Mouse (Mus musculus): Measurements from ENCODE around the gene Slc39a5. TPM values are rescaled to one million over a fixed set of nuclear protein-coding genes. Genes with fewer than 3 reads are reported as not detected.

The Slc39a5 gene
- 22.7 and 23.0 TPM in 2 replicates for polyA plus RNA-seq (2016; fragmentation: Nextera tagmentation; extraction: Ambion mirVana)

GRCm38 (mm10) chr10:128401056-128401455 is at the start of gene Slc39a5:
TSS of gene Slc39a5 (minus strand) at chr10:128401229.
- H3K4me3 ChIP-seq, result peak within 1 kb of the TSS; percentile 33
- H3K27me3 ChIP-seq (replicated peaks), result no peaks in the 10 kb centered on the region
- H3K27ac ChIP-seq, result no peak within 1 kb of the TSS
- 56% methylated on average over 2 of the region's 2 CpGs for WGBS (ENCODE audit: insufficient replicate concordance)
- peak within 1 kb of the TSS; percentile 12; the same call in 1 of the 2 replicates for H3K9ac ChIP-seq
- no peaks in the 10 kb centered on the region for H3K9me3 ChIP-seq (replicated peaks)
- peak within 1 kb of the TSS; percentile 38 for H3K4me2 ChIP-seq
- no peak for ATAC-seq
- H3K4me1 ChIP-seq, result peaks cover 35% of the 10 kb centered on the region
- H3K36me3 ChIP-seq, result peaks cover 21% of the 10 kb centered on the region

DNA sequence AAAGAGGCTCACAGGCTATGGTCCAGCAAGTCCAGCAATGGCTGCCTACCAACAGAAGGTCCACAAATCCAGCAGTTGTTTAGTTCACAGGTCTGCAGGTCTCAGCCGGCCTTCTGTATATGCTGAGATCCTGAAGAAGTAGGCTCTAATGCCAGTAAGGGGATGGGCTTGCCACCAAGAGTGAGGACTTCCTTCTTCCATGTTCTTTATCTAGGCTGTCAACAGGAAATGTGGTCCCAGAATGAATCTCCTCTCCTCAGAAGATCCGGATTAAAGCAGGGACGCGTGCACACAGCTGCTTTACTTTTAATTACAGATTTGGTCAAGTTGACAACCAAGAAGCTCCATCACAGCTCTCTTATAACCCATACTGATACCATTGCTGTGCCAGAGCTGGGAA is 44.4 kb upstream of the Slc39a5 start:
- Histone ChIP-seq H3K9ac (no peak overlapping the region), H3K36me3 (peaks cover 13% of the 10 kb centered on the region), H3K4me1 (no peaks in the 10 kb centered on the region), H3K27ac (no peak overlapping the region), H3K9me3 (replicated peaks) (no peaks in the 10 kb centered on the region), H3K4me3 (no peak overlapping the region), H3K27me3 (replicated peaks) (no peaks in the 10 kb centered on the region), H3K4me2 (no peak overlapping the region)
- ATAC-seq, result no peak
- 21% methylated on average over 4 of the region's 4 CpGs for WGBS (ENCODE audit: insufficient replicate concordance)

GRCm38 (mm10) chr10:128444354-128444753 is 43.3 kb upstream of the Slc39a5 start:
- H3K27me3 ChIP-seq (replicated peaks), result no peaks in the 10 kb centered on the region
- no peak overlapping the region for H3K4me3 ChIP-seq
- H3K9ac ChIP-seq, result no peak overlapping the region
- no peak overlapping the region for H3K27ac ChIP-seq
- no peaks in the 10 kb centered on the region for H3K4me1 ChIP-seq
- no peaks in the 10 kb centered on the region for H3K9me3 ChIP-seq (replicated peaks)
- H3K4me2 ChIP-seq, result no peak overlapping the region
- 69% methylated on average over 6 of the region's 6 CpGs for WGBS (ENCODE audit: insufficient replicate concordance)
- peaks cover 24% of the 10 kb centered on the region for H3K36me3 ChIP-seq
- ATAC-seq, result no peak

GRCm38 (mm10) chr10:128442718-128443117 is 41.7 kb upstream of the Slc39a5 start:
- H3K9me3 ChIP-seq (replicated peaks), result no peaks in the 10 kb centered on the region
- no peak overlapping the region for H3K4me2 ChIP-seq
- H3K27me3 ChIP-seq (replicated peaks), result no peaks in the 10 kb centered on the region
- 67% methylated on average over 1 of the region's 1 CpGs for WGBS (ENCODE audit: insufficient replicate concordance)
- no peak overlapping the region for H3K4me3 ChIP-seq
- no peak for ATAC-seq
- peaks cover 38% of the 10 kb centered on the region for H3K36me3 ChIP-seq
- H3K27ac ChIP-seq, result no peak overlapping the region
- no peaks in the 10 kb centered on the region for H3K4me1 ChIP-seq
- H3K9ac ChIP-seq, result no peak overlapping the region

GRCm38 (mm10) chr10:128441324-128442119 is 40.5 kb upstream of the Slc39a5 start:
- no peak overlapping the region for H3K27ac ChIP-seq
- peaks cover 50% of the 10 kb centered on the region for H3K36me3 ChIP-seq
- H3K9me3 ChIP-seq (replicated peaks), result no peaks in the 10 kb centered on the region
- H3K4me3 ChIP-seq, result no peak overlapping the region
- H3K4me2 ChIP-seq, result no peak overlapping the region
- WGBS (ENCODE audit: insufficient replicate concordance), result 84% methylated on average over 10 of the region's 10 CpGs
- H3K4me1 ChIP-seq, result no peaks in the 10 kb centered on the region
- no peak for ATAC-seq
- H3K27me3 ChIP-seq (replicated peaks), result no peaks in the 10 kb centered on the region
- no peak overlapping the region for H3K9ac ChIP-seq

GRCm38 (mm10) chr10:128440407-128440806 is 39.4 kb upstream of the Slc39a5 start:
- Histone ChIP-seq H3K9ac (no peak overlapping the region), H3K27me3 (replicated peaks) (no peaks in the 10 kb centered on the region), H3K36me3 (peaks cover 61% of the 10 kb centered on the region), H3K4me3 (no peak overlapping the region), H3K4me1 (no peaks in the 10 kb centered on the region), H3K9me3 (replicated peaks) (no peaks in the 10 kb centered on the region), H3K27ac (no peak overlapping the region), H3K4me2 (no peak overlapping the region)
- WGBS (ENCODE audit: insufficient replicate concordance), result 68% methylated on average over 10 of the region's 10 CpGs
- no peak for ATAC-seq

DNA sequence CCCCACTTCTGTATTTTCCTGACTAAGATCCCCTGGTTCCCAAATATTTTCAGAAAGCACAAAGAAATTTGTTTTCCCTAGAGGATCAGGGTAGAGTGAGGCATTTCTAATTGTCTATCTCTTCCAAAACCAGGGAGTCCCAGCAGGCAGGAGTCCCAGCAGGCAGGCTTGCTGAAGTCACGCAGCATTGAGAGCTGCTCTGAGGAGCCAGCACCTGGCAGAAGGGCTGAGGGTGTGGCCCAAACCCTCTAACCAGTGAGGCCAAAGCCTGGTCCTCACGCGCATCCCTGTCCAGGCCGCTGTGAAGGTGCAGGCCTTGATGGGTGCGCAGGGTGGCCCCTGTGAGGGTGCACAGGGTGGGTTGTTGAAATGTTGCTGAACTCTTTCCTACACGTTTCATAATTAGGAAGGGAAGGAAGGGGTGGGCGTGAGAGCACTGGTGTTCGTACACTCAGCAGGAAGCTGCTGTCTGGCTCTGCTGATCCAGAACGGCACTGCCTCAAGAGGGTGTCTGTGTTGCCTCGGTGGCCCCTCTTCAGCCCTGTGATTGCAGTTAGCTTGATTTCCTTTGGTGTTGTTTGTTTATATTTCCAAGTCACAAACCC is 37.7 kb upstream of the Slc39a5 start:
- Histone ChIP-seq H3K4me3 (no peak overlapping the region), H3K27me3 (replicated peaks) (no peaks in the 10 kb centered on the region), H3K27ac (0 out of 2 replicates have a peak overlapping the region, but pooled peaks have one; percentile 6), H3K36me3 (peaks cover 75% of the 10 kb centered on the region), H3K9me3 (replicated peaks) (no peaks in the 10 kb centered on the region), H3K4me1 (no peaks in the 10 kb centered on the region), H3K4me2 (no peak overlapping the region), H3K9ac (no peak overlapping the region)
- ATAC-seq, result no peak
- 74% methylated on average over 10 of the region's 10 CpGs for WGBS (ENCODE audit: insufficient replicate concordance)

DNA sequence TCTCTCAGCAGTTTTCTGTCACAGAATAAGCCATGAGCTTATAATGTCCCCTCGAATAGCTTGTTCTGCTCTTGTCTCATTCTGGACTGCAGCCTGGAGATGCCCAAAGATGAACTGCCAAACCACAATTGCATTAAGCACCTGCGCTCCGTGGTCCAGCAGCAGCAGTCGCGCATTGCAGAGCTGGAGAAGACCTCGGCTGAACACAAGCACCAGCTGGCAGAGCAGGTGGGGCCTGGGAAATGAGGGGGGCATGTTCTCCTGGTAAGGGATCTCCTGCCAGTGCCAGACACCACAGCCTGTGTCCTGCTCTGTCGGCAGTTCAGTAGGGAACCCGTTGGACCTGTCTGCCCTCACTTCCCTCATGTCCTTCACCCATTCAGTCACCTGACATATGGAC is 35.3 kb upstream of the Slc39a5 start:
- Histone ChIP-seq H3K36me3 (peaks cover 80% of the 10 kb centered on the region), H3K4me1 (no peaks in the 10 kb centered on the region), H3K4me2 (no peak overlapping the region), H3K9me3 (replicated peaks) (no peaks in the 10 kb centered on the region), H3K27ac (no peak overlapping the region), H3K9ac (no peak overlapping the region), H3K27me3 (replicated peaks) (no peaks in the 10 kb centered on the region), H3K4me3 (no peak overlapping the region)
- 87% methylated on average over 8 of the region's 8 CpGs for WGBS (ENCODE audit: insufficient replicate concordance)
- ATAC-seq, result no peak

DNA sequence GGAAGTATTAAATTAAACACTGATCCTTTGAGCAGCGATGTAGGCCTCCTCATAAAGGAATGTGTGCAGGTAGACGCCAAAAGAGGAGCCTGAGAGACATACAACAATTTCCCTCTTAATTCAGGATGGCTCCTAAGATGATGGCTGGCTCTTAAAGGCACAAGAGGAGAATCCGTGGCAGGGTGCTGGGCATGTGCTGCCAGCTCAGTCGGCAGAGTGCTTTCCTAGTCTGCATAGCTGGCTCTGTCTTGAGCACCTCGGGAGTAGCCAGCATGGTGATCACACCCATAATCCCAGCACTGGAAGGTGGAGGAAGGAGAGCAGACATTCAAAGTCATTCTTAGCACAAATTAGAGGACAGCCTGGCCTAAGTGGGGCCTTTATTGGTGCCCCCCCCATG is 34.8 kb upstream of the Slc39a5 start:
- Histone ChIP-seq H3K9me3 (replicated peaks) (no peaks in the 10 kb centered on the region), H3K27me3 (replicated peaks) (no peaks in the 10 kb centered on the region), H3K4me1 (no peaks in the 10 kb centered on the region), H3K9ac (no peak overlapping the region), H3K36me3 (peaks cover 80% of the 10 kb centered on the region), H3K27ac (no peak overlapping the region), H3K4me3 (no peak overlapping the region), H3K4me2 (no peak overlapping the region)
- WGBS (ENCODE audit: insufficient replicate concordance), result 88% methylated on average over 5 of the region's 5 CpGs
- ATAC-seq, result no peak

DNA sequence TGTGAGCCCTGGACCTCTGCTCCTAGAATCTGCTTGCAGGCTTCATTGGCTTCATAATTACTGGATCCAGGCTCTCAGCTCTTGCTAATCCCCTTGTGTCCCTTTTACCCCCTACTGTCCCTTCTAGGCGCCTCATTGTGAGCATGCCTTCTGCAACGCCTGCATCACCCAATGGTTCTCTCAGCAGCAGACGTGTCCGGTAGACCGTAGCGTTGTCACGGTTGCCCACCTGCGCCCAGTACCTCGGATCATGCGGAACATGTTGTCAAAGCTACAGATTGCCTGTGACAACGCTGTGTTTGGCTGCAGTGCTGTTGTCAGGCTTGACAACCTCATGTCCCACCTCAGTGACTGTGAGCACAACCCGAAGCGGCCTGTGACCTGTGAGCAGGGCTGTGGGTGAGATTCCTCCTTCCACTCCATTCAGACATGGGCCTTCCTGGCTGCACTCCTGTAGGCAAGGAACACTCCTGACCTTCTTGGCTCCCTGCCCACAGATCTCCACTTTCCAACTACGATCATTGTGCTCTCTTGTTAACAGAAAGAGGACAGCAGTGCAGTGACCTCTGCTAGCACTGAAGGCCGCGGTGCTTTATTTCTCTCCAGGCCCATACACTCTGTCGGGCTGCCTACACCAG is 34.3 kb upstream of the Slc39a5 start:
- H3K4me2 ChIP-seq, result no peak overlapping the region
- H3K9me3 ChIP-seq (replicated peaks), result no peaks in the 10 kb centered on the region
- H3K4me1 ChIP-seq, result no peaks in the 10 kb centered on the region
- no peak overlapping the region for H3K9ac ChIP-seq
- peaks cover 81% of the 10 kb centered on the region for H3K36me3 ChIP-seq
- whole genome bisulfite sequencing (ENCODE audit: insufficient replicate concordance), result 86% methylated on average over 17 of the region's 17 CpGs
- no peak for ATAC-seq
- H3K27ac ChIP-seq, result no peak overlapping the region
- H3K4me3 ChIP-seq, result no peak overlapping the region
- no peaks in the 10 kb centered on the region for H3K27me3 ChIP-seq (replicated peaks)

- Histone ChIP-seq H3K36me3 (peaks cover 81% of the 10 kb centered on the region), H3K4me1 (no peaks in the 10 kb centered on the region), H3K4me2 (no peak overlapping the region), H3K9ac (no peak overlapping the region), H3K27me3 (replicated peaks) (no peaks in the 10 kb centered on the region), H3K4me3 (no peak overlapping the region), H3K27ac (no peak overlapping the region), H3K9me3 (replicated peaks) (no peaks in the 10 kb centered on the region)
- 78% methylated on average over 10 of the region's 10 CpGs for WGBS (ENCODE audit: insufficient replicate concordance)
- no peak for ATAC-seq
These were observed 33.7 kb upstream of the Slc39a5 start for GRCm38 (mm10) chr10:128434681-128435080.

DNA sequence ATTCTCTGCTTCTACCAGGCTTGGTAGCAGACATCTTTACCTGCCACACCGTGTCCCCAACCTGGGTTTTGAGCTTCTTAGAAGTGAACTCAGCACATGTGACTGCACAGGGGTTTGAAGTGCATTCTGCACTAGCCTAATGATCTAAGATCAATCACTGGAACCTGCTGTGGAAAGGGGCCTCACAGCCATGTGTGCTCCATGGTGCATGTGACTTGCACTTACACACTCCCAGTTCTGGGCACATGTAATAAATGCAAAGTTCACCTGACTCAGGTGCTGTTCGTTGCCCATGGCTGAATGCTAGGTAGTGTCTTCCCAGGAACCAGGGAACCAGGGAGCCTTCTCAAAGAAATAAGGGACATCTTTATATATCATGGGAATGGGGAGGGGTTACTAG is 32.4 kb upstream of the Slc39a5 start:
- Histone ChIP-seq H3K9ac (no peak overlapping the region), H3K27ac (no peak overlapping the region), H3K27me3 (replicated peaks) (no peaks in the 10 kb centered on the region), H3K4me2 (no peak overlapping the region), H3K4me3 (no peak overlapping the region), H3K9me3 (replicated peaks) (no peaks in the 10 kb centered on the region), H3K36me3 (peaks cover 82% of the 10 kb centered on the region), H3K4me1 (no peaks in the 10 kb centered on the region)
- ATAC-seq, result no peak
- WGBS (ENCODE audit: insufficient replicate concordance), result 73% methylated on average over 2 of the region's 2 CpGs
